Mouse (Mus musculus) liver, postnatal 0 days (tissue): ENCODE data around the gene Exosc2. TPM values are rescaled to one million over a fixed set of nuclear protein-coding genes. Genes with fewer than 3 reads are reported as not detected.

Source experiments
- ATAC-seq: fragments of 200-750 bp; cut with Nextera tagmentation; 2 replicates; pipeline ENCODE4 v1.8.0; 2017; ENCODE audit warnings: mild to moderate bottlenecking, moderate library complexity
- DNase-seq: peaks from one replicate; pipeline ENCODE4 v3.0.0-alpha.2; 2016
- H3K27ac ChIP-seq: fragments of 300-500 bp; sonication (generic); 2 replicates; pipeline ENCODE4 v1.5.1; 2014; ENCODE audit warnings: antibody characterized with exemption, moderate library complexity, mild to moderate bottlenecking, low read depth
- H3K27me3 ChIP-seq: fragments of 300-500 bp; sonication (generic); 2 replicates; pipeline ENCODE4 v1.6.1; 2014; ENCODE audit warnings: low read length, control low read depth, mixed read lengths; ENCODE audit not compliant: insufficient read depth
- H3K36me3 ChIP-seq: fragments of 300-500 bp; sonication (generic); replicated peaks from 2 replicates; pipeline ENCODE4 v1.6.1; 2014; ENCODE audit warnings: mild to moderate bottlenecking, control low read depth, low read length, moderate library complexity, mixed read lengths; ENCODE audit not compliant: insufficient read depth
- H3K4me1 ChIP-seq: fragments of 300-500 bp; sonication (generic); 2 replicates; pipeline ENCODE4 v1.6.1; 2014; ENCODE audit warnings: antibody characterized with exemption, mild to moderate bottlenecking, control low read depth; ENCODE audit not compliant: insufficient read depth
- H3K4me2 ChIP-seq: fragments of 300-500 bp; sonication (generic); 2 replicates; pipeline ENCODE4 v1.6.1; 2014; ENCODE audit warnings: low read depth, mild to moderate bottlenecking, low read length, moderate library complexity, mixed read lengths
- H3K4me3 ChIP-seq: fragments of 300-500 bp; sonication (generic); 2 replicates; pipeline ENCODE4 v1.5.1; 2014; ENCODE audit warnings: low read depth, low read length
- H3K9ac ChIP-seq: fragments of 300-500 bp; sonication (generic); replicated peaks from 2 replicates; pipeline ENCODE4 v1.6.1; 2014; ENCODE audit warnings: mild to moderate bottlenecking, moderate library complexity
- H3K9me3 ChIP-seq: fragments of 300-500 bp; sonication (generic); 2 replicates; pipeline ENCODE4 v1.6.1; 2016; ENCODE audit warnings: mild to moderate bottlenecking, control low read depth, low read length, mixed read lengths
- CTCF ChIP-seq: sonication (generic); IDR thresholded peaks from 2 replicates; pipeline ENCODE4 v1.5.1; 2016; ENCODE audit warnings: antibody characterized with exemption, low read depth
- EP300 ChIP-seq: IDR thresholded peaks from 2 replicates; pipeline ENCODE4 v1.6.1; 2016; ENCODE audit warnings: antibody characterized with exemption, low read depth, mild to moderate bottlenecking
- WGBS: fragments of 180-500 bp; shearing (Covaris S2); extraction: QIAGEN DNeasy Blood & Tissue Kit; methylation state at CpG from one replicate; pipeline ENCODE4 v1.1.7; 2014; ENCODE audit not compliant: insufficient replicate concordance; 5-methylcytosine and 5-hydroxymethylcytosine counted together
- polyA plus RNA-seq: library from polyadenylated mRNA; unstranded; fragments of >200 nt; fragmentation: Nextera tagmentation; extraction: Ambion mirVana; gene quantifications from 2 replicates; pipeline ENCODE4 v1.2.1, GENCODE M21; 2015

Gene Exosc2
- polyA plus RNA-seq, 1 experiment from 2014 or later: 14.6 TPM

GRCm38 (mm10) chr2:31719202-31719880 lies 48.8 kb downstream of the Exosc2 start:
- Histone ChIP-seq H3K9me3 (no peaks in the 10 kb centered on the region), H3K4me3 (no peak overlapping the region), H3K4me2 (peak overlapping the region; percentile 10; the same call in 1 of the 2 replicates), H3K27me3 (no peaks in the 10 kb centered on the region), H3K36me3 (no peaks in the 10 kb centered on the region), H3K27ac (peak overlapping the region; percentile 76), H3K4me1 (peaks cover 13% of the 10 kb centered on the region), H3K9ac (no peak overlapping the region)
- no peak for TF ChIP-seq EP300
- TF ChIP-seq CTCF: no peak
- 63% methylated on average over 6 of the region's 6 CpGs for WGBS
- DNase-seq (peak; percentile 32), ATAC-seq (peak; percentile 91)

GRCm38 (mm10) chr2:31719944-31720343 lies 49.4 kb downstream of the Exosc2 start:
- Histone ChIP-seq H3K4me1 (peaks cover 13% of the 10 kb centered on the region), H3K4me3 (no peak overlapping the region), H3K36me3 (no peaks in the 10 kb centered on the region), H3K9me3 (no peaks in the 10 kb centered on the region), H3K9ac (no peak overlapping the region), H3K27me3 (no peaks in the 10 kb centered on the region), H3K27ac (0 out of 2 replicates have a peak overlapping the region, but pooled peaks have one; percentile 39), H3K4me2 (0 out of 2 replicates have a peak overlapping the region, but pooled peaks have one; percentile 27)
- DNase-seq: no peak
- no peak for TF ChIP-seq EP300
- TF ChIP-seq CTCF: no peak
- WGBS: 73% methylated on average over 2 of the region's 2 CpGs
- ATAC-seq: no peak

DNA sequence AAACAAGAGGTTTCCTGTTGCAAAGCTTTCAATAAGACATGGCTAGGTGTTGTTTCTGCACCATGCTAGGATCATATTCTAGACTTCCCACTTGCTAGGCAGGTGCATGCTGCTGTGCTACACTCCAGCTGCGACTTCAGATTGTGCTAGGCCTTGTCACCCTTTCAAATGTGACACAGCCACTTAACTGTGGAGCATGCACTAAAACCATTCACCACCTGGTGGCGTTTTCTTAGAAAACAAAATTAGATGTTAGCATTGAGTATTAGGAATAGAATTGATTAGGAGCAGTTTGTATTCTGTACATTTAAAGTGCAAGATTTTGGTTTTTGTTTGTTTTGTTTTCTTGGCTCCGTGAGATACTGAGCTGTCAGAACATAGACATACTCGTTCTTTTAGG lies 50.3 kb downstream of the Exosc2 start:
- H3K9me3 ChIP-seq: no peaks in the 10 kb centered on the region
- H3K9ac ChIP-seq: no peak overlapping the region
- DNase-seq: peak; percentile 25
- ATAC-seq: no peak
- WGBS: 61% methylated on average over 4 of the region's 4 CpGs
- peak; percentile 54 for TF ChIP-seq CTCF
- no peak for TF ChIP-seq EP300
- no peak overlapping the region for H3K27ac ChIP-seq
- H3K27me3 ChIP-seq: no peaks in the 10 kb centered on the region
- no peaks in the 10 kb centered on the region for H3K36me3 ChIP-seq
- no peak overlapping the region for H3K4me3 ChIP-seq
- no peak overlapping the region for H3K4me2 ChIP-seq
- peaks cover 13% of the 10 kb centered on the region for H3K4me1 ChIP-seq

GRCm38 (mm10) chr2:31724730-31725490 lies 54.4 kb downstream of the Exosc2 start:
- H3K36me3 ChIP-seq: no peaks in the 10 kb centered on the region
- H3K27me3 ChIP-seq: no peaks in the 10 kb centered on the region
- no peak overlapping the region for H3K4me2 ChIP-seq
- DNase-seq (no peak), ATAC-seq (peak; percentile 40; the same call in 1 of the 2 replicates)
- peaks cover 20% of the 10 kb centered on the region for H3K4me1 ChIP-seq
- WGBS: 74% methylated on average over 7 of the region's 7 CpGs
- H3K9ac ChIP-seq: no peak overlapping the region
- H3K27ac ChIP-seq: no peak overlapping the region
- TF ChIP-seq CTCF (no peak), EP300 (no peak)
- H3K9me3 ChIP-seq: no peaks in the 10 kb centered on the region
- H3K4me3 ChIP-seq: no peak overlapping the region

GRCm38 (mm10) chr2:31727576-31728277 lies 57.2 kb downstream of the Exosc2 start:
- Histone ChIP-seq H3K9me3 (no peaks in the 10 kb centered on the region), H3K9ac (no peak overlapping the region), H3K4me3 (no peak overlapping the region), H3K36me3 (no peaks in the 10 kb centered on the region), H3K4me2 (no peak overlapping the region), H3K4me1 (peaks cover 23% of the 10 kb centered on the region), H3K27ac (no peak overlapping the region), H3K27me3 (no peaks in the 10 kb centered on the region)
- DNase-seq (no peak), ATAC-seq (no peak)
- TF ChIP-seq EP300 (no peak), CTCF (no peak)
- WGBS: 62% methylated on average over 9 of the region's 9 CpGs

DNA sequence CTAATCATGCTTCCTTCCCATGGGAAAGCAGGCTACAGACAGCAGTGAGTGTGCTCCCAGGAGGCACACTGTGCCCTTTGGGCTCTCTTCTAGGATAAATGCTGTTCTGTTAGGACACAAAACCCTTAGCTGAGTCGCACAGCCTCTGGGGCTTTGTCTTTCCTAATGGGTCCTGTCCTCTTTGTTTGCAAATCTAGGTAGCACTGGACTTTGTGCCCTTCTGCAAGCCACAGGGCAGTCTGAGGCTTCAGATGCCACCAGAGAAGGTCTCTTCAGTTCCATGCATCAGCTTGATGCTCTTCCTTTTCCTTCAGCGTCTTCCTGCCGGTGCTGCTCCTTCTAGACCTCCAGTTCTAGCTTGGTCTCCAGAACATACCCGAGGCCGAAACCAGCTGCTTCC lies 60.1 kb downstream of the Exosc2 start:
- Histone ChIP-seq H3K9ac (no peak overlapping the region), H3K36me3 (no peaks in the 10 kb centered on the region), H3K4me2 (no peak overlapping the region), H3K4me1 (peaks cover 23% of the 10 kb centered on the region), H3K27me3 (no peaks in the 10 kb centered on the region), H3K4me3 (no peak overlapping the region), H3K27ac (no peak overlapping the region; the same call in 1 of the 2 replicates), H3K9me3 (no peaks in the 10 kb centered on the region)
- DNase-seq (no peak), ATAC-seq (no peak)
- no peak for TF ChIP-seq CTCF
- 54% methylated on average over 5 of the region's 5 CpGs for WGBS

Other genes with a start within 250 kb of the Exosc2 start
- 853 and 957 TPM in 2 replicates for gene Ass1, start 200.5 kb upstream of the Exosc2 start, polyA plus RNA-seq
- gene Fubp3, start 98.1 kb upstream of the Exosc2 start, polyA plus RNA-seq: 19.4 and 19.5 TPM in 2 replicates
- not detected in 2 replicates for gene Prdm12, start 30.7 kb upstream of the Exosc2 start, polyA plus RNA-seq
- 4.1 and 4.5 TPM in 2 replicates for gene Abl1, start 17.7 kb downstream of the Exosc2 start, polyA plus RNA-seq
- 0.07 and 0.08 TPM in 2 replicates for gene Qrfp, start 139.9 kb downstream of the Exosc2 start, polyA plus RNA-seq
- gene Fibcd1, start 175.3 kb downstream of the Exosc2 start, polyA plus RNA-seq: not detected in 2 replicates
- gene Lamc3, start 216.6 kb downstream of the Exosc2 start, polyA plus RNA-seq: 0.02 TPM in 1 of 2 replicates, not detected in the other